Mouse (Mus musculus) heart, embryonic 14.5 days (tissue): ENCODE results near the gene Kbtbd7. TPM values are rescaled to one million over a fixed set of nuclear protein-coding genes. Genes with fewer than 3 reads are reported as not detected.
A peak's percentile ranks its signal among the peaks of the same experiment; 100 is the strongest.

Experiments used
- ATAC-seq: fragments of 200-750 bp; cut with Nextera tagmentation; 2 replicates; pipeline ENCODE4 v1.8.0; 2017; ENCODE audit warnings: low read depth, moderate TSS enrichment; ENCODE audit not compliant: insufficient number of reproducible peaks, insufficient read depth, low FRiP score
- H3K27ac ChIP-seq, 2 experiments: fragments of 200-500 bp in 1 of 2; fragments of 300-500 bp in 1 of 2; sonication (generic) in 1 of 2; replicated peaks in 1 of 2; 2 replicates each; pipeline ENCODE4 v1.5.1; 2012 to 2014; ENCODE audit warnings: low read depth in 2 of 2, low read length in 2 of 2, control low read depth in 1 of 2, mild to moderate bottlenecking in 1 of 2, mixed read lengths in 1 of 2; ENCODE audit not compliant: control insufficient read depth in 1 of 2, insufficient read depth in 1 of 2
- H3K27me3 ChIP-seq: fragments of 300-500 bp; sonication (generic); 2 replicates; pipeline ENCODE4 v1.6.1; 2014; ENCODE audit warnings: mild to moderate bottlenecking, low read length, control low read depth; ENCODE audit not compliant: control insufficient read depth, insufficient read depth
- H3K36me3 ChIP-seq: fragments of 300-500 bp; sonication (generic); 2 replicates; pipeline ENCODE4 v1.6.1; 2014; ENCODE audit warnings: mild to moderate bottlenecking, control low read depth, low read length, mixed read lengths; ENCODE audit not compliant: control insufficient read depth, insufficient read depth
- H3K4me1 ChIP-seq, 2 experiments: fragments of 200-500 bp in 1 of 2; fragments of 300-500 bp in 1 of 2; sonication (generic) in 1 of 2; 2 replicates each; pipeline ENCODE4 v1.6.1; 2012 to 2014; ENCODE audit warnings: low read length in 2 of 2, control low read depth in 1 of 2, mixed read lengths in 1 of 2; ENCODE audit not compliant: control insufficient read depth in 2 of 2, insufficient read depth in 2 of 2
- H3K4me2 ChIP-seq: fragments of 300-500 bp; sonication (generic); 2 replicates; pipeline ENCODE4 v1.6.1; 2014; ENCODE audit warnings: mild to moderate bottlenecking, low read length
- H3K4me3 ChIP-seq, 2 experiments: fragments of 200-500 bp in 1 of 2; fragments of 300-500 bp in 1 of 2; sonication (generic) in 1 of 2; 2 replicates each; pipeline ENCODE4 v1.5.1; 2012 to 2014; ENCODE audit warnings: low read length in 2 of 2, mild to moderate bottlenecking in 2 of 2, control low read depth in 1 of 2, low read depth in 1 of 2, moderate library complexity in 1 of 2; ENCODE audit not compliant: control insufficient read depth in 1 of 2, insufficient read depth in 1 of 2
- H3K9ac ChIP-seq: fragments of 300-500 bp; sonication (generic); 2 replicates; pipeline ENCODE4 v1.6.1; 2014; ENCODE audit warnings: mild to moderate bottlenecking, low read length
- H3K9me3 ChIP-seq: fragments of 300-500 bp; sonication (generic); 2 replicates; pipeline ENCODE4 v1.6.1; 2016; ENCODE audit warnings: low read length, control low read depth; ENCODE audit not compliant: control insufficient read depth
- WGBS: fragments of 180-500 bp; shearing (Covaris S2); extraction: QIAGEN DNeasy Blood & Tissue Kit; methylation state at CpG from one replicate; pipeline ENCODE4 v1.1.7; 2014; 5-methylcytosine and 5-hydroxymethylcytosine counted together
- polyA plus RNA-seq: library from polyadenylated mRNA; unstranded; fragments of >200 nt; fragmentation: Nextera tagmentation; extraction: Ambion mirVana; gene quantifications from 2 replicates; pipeline ENCODE4 v1.2.1, GENCODE M21; 2014

Gene Kbtbd7
- polyA plus RNA-seq, 1 experiment from 2014 or later = 10.8 TPM

DNA sequence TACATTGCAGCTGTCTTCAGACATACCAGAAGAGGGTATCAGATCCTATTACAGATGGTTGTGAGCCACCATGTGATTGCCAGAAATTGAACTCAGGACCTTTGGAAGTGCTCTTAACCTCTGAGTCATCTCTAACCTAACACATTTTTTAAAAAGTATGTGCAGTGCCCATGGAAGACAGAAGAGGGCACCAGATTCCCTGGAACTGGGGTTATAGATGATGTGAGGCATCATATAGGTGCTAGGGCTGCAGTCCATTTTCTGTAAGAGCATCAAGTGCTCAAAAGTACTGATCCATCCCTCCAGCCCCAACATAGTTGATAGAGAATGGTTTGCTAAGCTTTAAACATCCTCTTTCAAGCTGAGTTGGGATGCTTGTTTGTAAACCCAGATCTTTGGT is 31.7 kb upstream of the Kbtbd7 start:
- H3K27ac ChIP-seq = no peak overlapping the region
- H3K9ac ChIP-seq = no peak overlapping the region
- ATAC-seq = no peak
- no peaks in the 10 kb centered on the region for H3K9me3 ChIP-seq
- H3K4me1 ChIP-seq = peaks cover 0 to 6% of the 10 kb centered on the region in 2 experiments; a peak in 1 of 4 replicates
- H3K27me3 ChIP-seq = no peaks in the 10 kb centered on the region
- no peak overlapping the region for H3K4me3 ChIP-seq
- H3K36me3 ChIP-seq = no peaks in the 10 kb centered on the region
- no peak overlapping the region for H3K4me2 ChIP-seq

DNA sequence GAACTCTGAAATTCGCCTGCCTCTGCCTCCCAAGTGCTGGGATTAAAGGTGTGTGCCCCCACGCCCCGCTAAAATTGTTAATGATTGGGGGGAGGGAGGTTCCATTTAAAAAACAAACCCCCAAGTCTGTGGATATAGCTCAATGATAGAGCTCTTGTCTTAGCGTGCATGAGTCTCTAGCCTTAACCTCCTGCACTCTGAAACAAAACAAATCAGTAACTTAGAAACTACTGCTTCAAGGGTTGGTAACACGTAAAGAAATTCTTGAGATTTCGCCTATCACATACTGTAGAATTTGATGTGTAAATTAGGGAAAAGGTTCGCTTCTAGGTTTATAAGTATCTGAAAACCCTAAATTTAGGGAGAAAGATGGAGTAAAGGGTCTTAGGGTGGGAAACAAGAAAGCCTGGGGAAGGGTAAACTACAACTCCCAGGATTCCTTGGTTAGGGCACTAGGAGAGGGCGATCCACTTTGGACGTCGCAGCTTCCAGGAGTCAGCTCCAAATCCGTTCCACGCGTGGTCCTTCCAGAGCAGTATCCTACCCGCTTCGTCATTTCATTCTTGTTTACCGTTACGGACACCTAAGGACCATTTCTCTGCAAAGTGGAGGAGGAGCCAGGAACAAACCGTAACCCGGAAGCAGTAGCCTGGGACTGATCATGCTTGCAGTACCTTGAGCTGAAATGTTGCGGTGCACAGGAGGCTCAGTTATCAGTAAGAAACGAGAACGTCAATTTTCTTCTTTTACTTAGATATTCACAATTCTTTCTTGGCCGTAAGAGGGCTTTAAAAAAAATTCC is 28.8 kb upstream of the Kbtbd7 start, which contains the start of gene Mtrf1:
TSS of gene Mtrf1 (plus strand) at position 452 of the 802 bp plus-strand sequence.
- Histone ChIP-seq H3K4me2 (peak within 1 kb of the TSS; percentile 74), H3K4me3 (peak within 1 kb of the TSS; percentile 48 to 78), H3K36me3 (peaks cover 14% of the 10 kb centered on the region)

DNA sequence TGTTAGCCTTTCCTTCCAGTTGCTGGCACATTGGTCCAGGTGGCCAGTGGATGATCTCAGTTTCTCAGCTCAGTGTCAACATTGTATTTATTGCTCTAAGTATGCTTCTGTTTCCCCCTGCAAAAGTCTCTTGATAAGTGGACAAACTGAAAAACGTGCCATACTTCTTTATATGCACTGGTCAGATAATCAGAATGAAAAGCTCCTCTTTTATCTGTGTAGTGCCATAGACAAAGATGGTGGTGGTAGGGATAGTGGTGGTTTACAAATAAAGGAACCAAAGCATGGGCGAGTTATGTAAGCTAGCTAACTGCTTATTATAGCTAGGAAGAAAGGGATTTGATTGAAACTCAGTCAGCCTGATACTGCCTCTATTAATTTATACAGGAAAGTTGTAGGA is 18.7 kb upstream of the Kbtbd7 start:
- H3K36me3 ChIP-seq = peaks cover 33% of the 10 kb centered on the region
- H3K4me2 ChIP-seq = no peak overlapping the region
- no peaks in the 10 kb centered on the region for H3K9me3 ChIP-seq
- ATAC-seq = no peak
- no peaks in the 10 kb centered on the region for H3K27me3 ChIP-seq
- H3K4me3 ChIP-seq = no peak overlapping the region
- no peak overlapping the region for H3K27ac ChIP-seq
- 69% methylated on average over 2 of the region's 2 CpGs for WGBS
- no peaks in the 10 kb centered on the region for H3K4me1 ChIP-seq
- H3K9ac ChIP-seq = no peak overlapping the region

More for the DNA sequence above, 28.8 kb upstream of the Kbtbd7 start, which contains the start of gene Mtrf1:
- Histone ChIP-seq H3K9ac (peak within 1 kb of the TSS; percentile 59), H3K27me3 (no peaks in the 10 kb centered on the region), H3K4me1 (peaks cover 0 to 6% of the 10 kb centered on the region in 2 experiments; a peak in 2 of 4 replicates), H3K9me3 (no peaks in the 10 kb centered on the region), H3K27ac (peak within 1 kb of the TSS; percentile 75 to 92)
- peak; percentile 72; the same call in 1 of the 2 replicates for ATAC-seq
- 17% methylated on average over 23 of the region's 23 CpGs for WGBS

DNA sequence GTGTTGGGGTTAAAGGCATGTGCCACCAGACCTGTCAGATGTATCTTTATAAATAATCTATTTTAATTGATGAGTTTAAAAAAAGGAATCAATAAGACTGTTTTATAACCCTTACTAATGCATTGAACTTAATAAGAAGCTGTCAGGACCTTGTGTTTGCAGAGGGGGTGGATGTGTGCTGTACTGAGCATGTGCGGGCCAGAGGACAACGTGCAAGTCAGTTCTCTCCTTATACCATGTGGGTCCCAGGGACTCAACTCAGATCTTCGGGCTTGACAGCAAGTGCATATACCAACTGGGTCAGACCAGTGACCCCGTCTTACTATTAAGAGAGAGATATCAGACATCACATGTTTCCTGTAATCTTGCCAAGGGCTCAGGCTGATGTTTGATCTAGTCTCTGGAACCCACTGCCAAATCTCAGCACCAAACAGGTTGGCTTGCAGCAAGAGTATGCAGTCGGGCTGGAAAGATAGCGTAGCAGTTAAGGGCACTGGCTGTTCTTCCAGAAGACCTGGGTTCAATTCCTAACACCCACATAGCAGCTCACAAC is 17.0 kb upstream of the Kbtbd7 start:
- no peak overlapping the region for H3K27ac ChIP-seq
- H3K4me3 ChIP-seq = no peak overlapping the region
- no peak for ATAC-seq
- no peaks in the 10 kb centered on the region for H3K9me3 ChIP-seq
- H3K4me1 ChIP-seq = no peaks in the 10 kb centered on the region
- no peaks in the 10 kb centered on the region for H3K27me3 ChIP-seq
- no peak overlapping the region for H3K9ac ChIP-seq
- H3K36me3 ChIP-seq = peaks cover 33% of the 10 kb centered on the region
- WGBS = 80% methylated on average over 6 of the region's 6 CpGs
- no peak overlapping the region for H3K4me2 ChIP-seq

DNA sequence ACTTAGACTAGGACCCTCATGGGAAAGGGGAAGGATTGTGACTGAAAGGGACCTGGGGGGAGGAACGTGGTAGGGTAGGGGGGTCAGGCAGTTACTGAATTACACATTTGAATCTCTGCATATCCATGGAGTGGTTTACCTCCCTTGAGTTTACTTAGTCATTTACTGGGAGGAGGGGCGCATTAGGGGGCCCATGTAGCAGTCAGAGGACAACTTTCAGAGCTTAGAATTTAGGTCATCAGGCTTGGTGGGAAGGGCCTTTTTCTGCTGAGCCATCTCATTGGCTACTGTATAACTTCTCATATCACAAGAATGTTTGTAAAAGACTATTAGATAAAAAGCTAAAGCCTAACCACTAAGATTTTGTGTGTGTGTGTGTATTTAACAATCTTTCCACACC is 15.6 kb upstream of the Kbtbd7 start:
- H3K4me2 ChIP-seq = no peak overlapping the region
- 69% methylated on average over 2 of the region's 2 CpGs for WGBS
- H3K4me1 ChIP-seq = no peaks in the 10 kb centered on the region
- no peak overlapping the region for H3K27ac ChIP-seq
- H3K36me3 ChIP-seq = peaks cover 33% of the 10 kb centered on the region
- ATAC-seq = no peak
- no peaks in the 10 kb centered on the region for H3K9me3 ChIP-seq
- no peak overlapping the region for H3K4me3 ChIP-seq
- H3K9ac ChIP-seq = no peak overlapping the region
- no peaks in the 10 kb centered on the region for H3K27me3 ChIP-seq

DNA sequence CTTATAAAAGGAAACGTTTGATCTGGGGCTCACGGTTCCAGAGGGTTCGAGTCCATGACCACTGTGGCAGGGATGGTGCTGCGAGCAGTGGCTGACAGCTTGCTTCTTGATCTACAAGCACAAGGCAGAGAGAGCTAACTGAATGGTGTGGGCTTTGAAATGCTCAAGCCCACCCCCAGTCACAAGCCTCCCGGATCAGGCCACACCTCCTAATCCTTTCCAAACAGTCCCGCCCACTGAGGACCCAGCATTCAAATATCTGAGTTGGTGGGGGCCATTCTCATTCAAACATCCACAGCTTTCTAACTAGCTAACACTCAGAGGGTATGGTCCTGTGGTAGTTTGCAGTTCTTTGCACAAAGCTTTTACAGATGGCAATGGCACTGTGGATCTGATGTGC is 13.2 kb upstream of the Kbtbd7 start:
- no peaks in the 10 kb centered on the region for H3K4me1 ChIP-seq
- H3K27me3 ChIP-seq = no peaks in the 10 kb centered on the region
- no peak overlapping the region for H3K9ac ChIP-seq
- H3K9me3 ChIP-seq = no peaks in the 10 kb centered on the region
- no peak overlapping the region for H3K4me2 ChIP-seq
- H3K36me3 ChIP-seq = peaks cover 26% of the 10 kb centered on the region
- no peak for ATAC-seq
- 90% methylated on average over 6 of the region's 6 CpGs for whole genome bisulfite sequencing
- no peak overlapping the region for H3K4me3 ChIP-seq
- no peak overlapping the region for H3K27ac ChIP-seq

DNA sequence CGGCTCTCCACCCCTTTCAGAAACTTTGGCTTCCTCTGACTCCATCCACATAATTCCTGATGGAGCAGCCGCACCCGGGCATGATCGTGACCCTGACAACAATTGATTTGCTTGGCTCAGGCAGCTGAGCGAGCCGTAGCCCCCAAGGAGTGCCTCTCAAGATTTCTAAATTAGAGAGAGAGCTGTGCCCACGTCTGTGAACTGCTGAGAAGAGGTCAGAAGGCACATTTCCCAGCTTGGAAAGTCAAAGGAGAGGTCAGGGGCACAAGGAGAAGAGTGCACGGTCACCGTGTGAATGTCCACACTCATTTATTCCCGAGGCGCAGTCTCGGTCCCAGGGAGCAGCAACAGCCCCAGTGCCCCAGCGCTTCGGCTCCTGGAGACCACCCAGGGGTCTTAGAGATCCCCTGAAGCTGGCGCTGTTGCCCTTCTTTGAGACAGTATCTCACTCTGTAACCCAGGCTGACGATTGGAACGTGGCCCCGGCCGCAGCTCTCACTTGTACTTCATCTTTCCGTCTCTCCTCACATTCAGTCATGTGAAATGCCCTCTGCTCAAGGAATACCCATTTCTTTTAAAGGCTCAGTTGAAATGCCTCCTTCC is 6.1 kb upstream of the Kbtbd7 start:
- H3K9me3 ChIP-seq = no peaks in the 10 kb centered on the region
- H3K9ac ChIP-seq = no peak overlapping the region
- H3K27me3 ChIP-seq = no peaks in the 10 kb centered on the region
- H3K4me1 ChIP-seq = no peaks in the 10 kb centered on the region
- H3K36me3 ChIP-seq = peaks cover 43% of the 10 kb centered on the region
- no peak overlapping the region for H3K4me2 ChIP-seq
- ATAC-seq = no peak
- H3K4me3 ChIP-seq = no peak overlapping the region
- H3K27ac ChIP-seq = no peak overlapping the region
- WGBS = 73% methylated on average over 20 of the region's 20 CpGs
